Mouse (Mus musculus) forebrain, embryonic 11.5 days (tissue): Measurements from ENCODE around the gene Cc2d1b. TPM values are rescaled to one million over a fixed set of nuclear protein-coding genes. Genes with fewer than 3 reads are reported as not detected.

Experiments
- ATAC-seq: fragments of 200-750 bp; cut with Nextera tagmentation; replicated peaks from 2 replicates; pipeline ENCODE4 v1.8.0; 2017; ENCODE audit warnings: moderate TSS enrichment; ENCODE audit not compliant: low FRiP score
- DNase-seq: peaks from one replicate; pipeline ENCODE4 v3.0.0-alpha.2; 2017; ENCODE audit warnings: low spot score
- H3K27ac ChIP-seq: fragments of 300-500 bp; sonication (generic); 2 replicates; pipeline ENCODE4 v1.5.1; 2014; ENCODE audit warnings: low read depth, low read length
- H3K27me3 ChIP-seq: fragments of 300-500 bp; sonication (generic); 2 replicates; pipeline ENCODE4 v1.6.1; 2014; ENCODE audit warnings: mild to moderate bottlenecking, low read length, mixed read lengths; ENCODE audit not compliant: control insufficient read depth, insufficient read depth
- H3K36me3 ChIP-seq: fragments of 300-500 bp; sonication (generic); 2 replicates; pipeline ENCODE4 v1.6.1; 2014; ENCODE audit warnings: mild to moderate bottlenecking, low read length, moderate library complexity, mixed read lengths; ENCODE audit not compliant: control insufficient read depth, insufficient read depth
- H3K4me1 ChIP-seq: fragments of 300-500 bp; sonication (generic); replicated peaks from 2 replicates; pipeline ENCODE4 v1.6.1; 2014; ENCODE audit warnings: low read length, mixed read lengths; ENCODE audit not compliant: control insufficient read depth, insufficient read depth
- H3K4me2 ChIP-seq: fragments of 300-500 bp; sonication (generic); 2 replicates; pipeline ENCODE4 v1.6.1; 2014; ENCODE audit warnings: low read depth, mild to moderate bottlenecking, low read length, moderate library complexity, mixed read lengths; ENCODE audit not compliant: severe bottlenecking
- H3K4me3 ChIP-seq: fragments of 300-500 bp; sonication (generic); 2 replicates; pipeline ENCODE4 v1.5.1; 2014; ENCODE audit warnings: low read depth, low read length
- H3K9ac ChIP-seq: fragments of 300-500 bp; sonication (generic); 2 replicates; pipeline ENCODE4 v1.6.1; 2014; ENCODE audit warnings: low read length
- H3K9me3 ChIP-seq: fragments of 300-500 bp; sonication (generic); 2 replicates; pipeline ENCODE4 v1.6.1; 2016; ENCODE audit warnings: low read length, mixed read lengths; ENCODE audit not compliant: control insufficient read depth
- WGBS: fragments of 180-500 bp; shearing (Covaris S2); extraction: QIAGEN DNeasy Blood & Tissue Kit; methylation state at CpG from one replicate; pipeline ENCODE4 v1.1.7; 2014; 5-methylcytosine and 5-hydroxymethylcytosine counted together
- polyA plus RNA-seq: library from polyadenylated mRNA; unstranded; fragments of >200 nt; fragmentation: Nextera tagmentation; extraction: Ambion mirVana; gene quantifications from 2 replicates; pipeline ENCODE4 v1.2.1, GENCODE M21; 2014

The Cc2d1b gene
- polyA plus RNA-seq, 1 experiment from 2014 or later: 26.8 TPM

- no peak for DNase-seq
- Histone ChIP-seq H3K4me3 (no peak overlapping the region), H3K27ac (no peak overlapping the region), H3K9me3 (no peaks in the 10 kb centered on the region), H3K4me2 (no peak overlapping the region), H3K27me3 (no peaks in the 10 kb centered on the region), H3K36me3 (peaks cover 2% of the 10 kb centered on the region; the same call in 1 of the 2 replicates), H3K4me1 (no peaks in the 10 kb centered on the region), H3K9ac (no peak overlapping the region)
- 90% methylated on average over 3 of the region's 3 CpGs for WGBS
- ATAC-seq: no peak
Measured at GRCm38 (mm10) chr4:108608651-108609050, 11.1 kb upstream of the Cc2d1b start.

DNA sequence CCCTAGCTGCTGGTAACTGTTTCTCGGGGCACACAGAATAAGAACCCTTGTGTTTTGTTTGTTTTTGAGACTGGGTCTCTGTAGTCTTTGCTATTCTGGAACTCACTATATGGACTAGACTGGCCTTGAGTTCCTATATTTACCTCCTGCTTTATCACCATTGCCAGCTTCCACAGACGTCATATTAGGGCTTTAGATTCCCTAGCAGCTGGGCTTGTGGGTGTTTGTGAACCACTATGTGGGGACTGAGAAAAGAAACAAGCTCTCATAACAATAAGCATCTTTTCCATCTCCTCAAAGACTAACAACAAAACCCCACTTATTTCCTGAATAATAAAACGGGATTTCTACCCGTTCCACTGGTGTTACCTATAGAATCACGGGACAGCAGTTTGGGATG, 8.8 kb upstream of the Cc2d1b start:
- Histone ChIP-seq H3K9me3 (no peaks in the 10 kb centered on the region), H3K27me3 (no peaks in the 10 kb centered on the region), H3K4me1 (no peaks in the 10 kb centered on the region), H3K9ac (no peak overlapping the region), H3K36me3 (no peaks in the 10 kb centered on the region), H3K4me2 (no peak overlapping the region), H3K4me3 (no peak overlapping the region), H3K27ac (no peak overlapping the region)
- WGBS: 94% methylated on average over 5 of the region's 5 CpGs
- ATAC-seq (no peak), DNase-seq (no peak)

DNA sequence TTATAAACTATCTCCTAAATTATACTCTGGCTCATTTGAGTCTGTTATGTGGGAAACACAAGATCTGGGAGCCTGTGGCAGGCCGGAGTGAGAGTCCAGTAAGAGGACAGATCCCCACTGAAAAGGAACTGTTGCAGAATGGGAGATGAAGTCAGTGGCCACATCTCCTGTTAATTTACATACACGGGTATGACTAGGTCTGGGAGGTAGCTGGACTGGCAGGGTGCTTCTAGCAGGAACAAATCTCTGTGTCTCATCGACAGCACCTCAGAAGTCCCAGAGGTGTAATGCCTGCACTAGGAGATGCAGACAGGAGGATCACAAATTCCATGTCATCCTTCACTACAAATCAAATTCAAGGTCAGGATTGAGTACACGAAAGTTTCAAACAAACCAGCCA, 1.2 kb upstream of the Cc2d1b start:
- no peak overlapping the region for H3K4me2 ChIP-seq
- ATAC-seq (no peak), DNase-seq (no peak)
- H3K36me3 ChIP-seq: no peaks in the 10 kb centered on the region
- H3K27ac ChIP-seq: no peak overlapping the region
- no peaks in the 10 kb centered on the region for H3K9me3 ChIP-seq
- H3K4me1 ChIP-seq: peaks cover 7% of the 10 kb centered on the region; the same call in 1 of the 2 replicates
- 75% methylated on average over 4 of the region's 4 CpGs for WGBS
- no peak overlapping the region; the same call in 1 of the 2 replicates for H3K9ac ChIP-seq
- H3K27me3 ChIP-seq: no peaks in the 10 kb centered on the region
- peak overlapping the region; percentile 78; the same call in 1 of the 2 replicates for H3K4me3 ChIP-seq

DNA sequence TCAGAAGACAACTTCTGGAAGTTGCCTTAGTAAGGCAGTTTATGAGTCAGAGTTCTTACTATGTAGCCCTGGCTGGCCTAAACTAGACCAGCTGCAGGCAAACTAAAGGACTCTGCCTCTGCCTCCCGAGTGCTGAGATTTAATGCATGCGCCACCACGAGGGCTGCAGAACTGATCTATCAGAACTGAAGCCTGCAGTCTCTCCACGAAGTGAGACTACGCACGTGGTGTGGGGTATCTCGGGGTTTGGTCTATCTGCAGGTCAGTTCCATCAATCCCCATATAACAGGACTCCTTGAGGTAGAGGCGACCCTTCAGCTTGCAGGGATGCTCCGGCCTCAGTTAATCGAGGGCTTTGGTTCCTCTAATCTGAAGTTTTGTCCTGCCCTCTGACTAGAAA, 575 bp upstream of the Cc2d1b start:
- 3% methylated on average over 10 of the region's 10 CpGs for WGBS
- DNase-seq: peak; percentile 54

DNA sequence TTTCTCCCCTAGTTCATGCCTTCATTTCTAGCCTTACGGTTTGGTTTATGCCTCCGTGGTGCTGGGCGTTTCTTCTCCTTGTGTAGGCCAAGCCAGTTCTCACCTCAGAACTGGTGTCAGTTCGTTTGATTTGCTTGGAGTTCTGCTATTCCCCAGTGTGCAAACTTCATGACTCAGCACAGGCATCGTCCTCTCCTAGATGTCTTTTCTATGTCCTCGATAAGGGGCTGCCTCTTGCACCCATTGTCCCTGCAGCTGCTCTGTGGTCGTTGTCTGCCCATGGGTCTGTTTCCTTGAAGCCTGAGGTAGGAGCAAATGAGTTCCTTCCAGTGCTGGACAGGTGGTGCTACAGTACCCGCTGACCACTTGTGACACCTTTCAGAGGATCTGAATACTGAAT, 796 bp downstream of the Cc2d1b start:
- Histone ChIP-seq H3K4me2 (peak overlapping the region; percentile 82), H3K27me3 (no peaks in the 10 kb centered on the region), H3K27ac (no peak overlapping the region), H3K4me1 (peaks cover 7% of the 10 kb centered on the region; the same call in 1 of the 2 replicates), H3K9ac (peak overlapping the region; percentile 93), H3K36me3 (no peaks in the 10 kb centered on the region), H3K9me3 (no peaks in the 10 kb centered on the region), H3K4me3 (peak overlapping the region; percentile 78)
- ATAC-seq (peak; percentile 8), DNase-seq (no peak)
- WGBS: 24% methylated on average over 8 of the region's 8 CpGs

More for the DNA sequence above, 575 bp upstream of the Cc2d1b start:
- peak overlapping the region; percentile 78 for H3K4me3 ChIP-seq
- no peaks in the 10 kb centered on the region for H3K36me3 ChIP-seq
- H3K27ac ChIP-seq: no peak overlapping the region
- peak overlapping the region; percentile 93 for H3K9ac ChIP-seq
- H3K9me3 ChIP-seq: no peaks in the 10 kb centered on the region
- H3K4me2 ChIP-seq: peak overlapping the region; percentile 82
- peaks cover 7% of the 10 kb centered on the region; the same call in 1 of the 2 replicates for H3K4me1 ChIP-seq
- no peaks in the 10 kb centered on the region for H3K27me3 ChIP-seq
- ATAC-seq: peak; percentile 48

- Histone ChIP-seq H3K9ac (no peak overlapping the region), H3K27me3 (no peaks in the 10 kb centered on the region), H3K4me1 (peaks cover 7% of the 10 kb centered on the region; the same call in 1 of the 2 replicates), H3K36me3 (no peaks in the 10 kb centered on the region; the same call in 1 of the 2 replicates), H3K27ac (no peak overlapping the region), H3K4me3 (no peak overlapping the region), H3K4me2 (no peak overlapping the region), H3K9me3 (no peaks in the 10 kb centered on the region)
- no peak for ATAC-seq
- WGBS: 90% methylated on average over 6 of the region's 6 CpGs
- DNase-seq: peak; percentile 52
Measured at GRCm38 (mm10) chr4:108621504-108621903, 1.8 kb downstream of the Cc2d1b start.

DNA sequence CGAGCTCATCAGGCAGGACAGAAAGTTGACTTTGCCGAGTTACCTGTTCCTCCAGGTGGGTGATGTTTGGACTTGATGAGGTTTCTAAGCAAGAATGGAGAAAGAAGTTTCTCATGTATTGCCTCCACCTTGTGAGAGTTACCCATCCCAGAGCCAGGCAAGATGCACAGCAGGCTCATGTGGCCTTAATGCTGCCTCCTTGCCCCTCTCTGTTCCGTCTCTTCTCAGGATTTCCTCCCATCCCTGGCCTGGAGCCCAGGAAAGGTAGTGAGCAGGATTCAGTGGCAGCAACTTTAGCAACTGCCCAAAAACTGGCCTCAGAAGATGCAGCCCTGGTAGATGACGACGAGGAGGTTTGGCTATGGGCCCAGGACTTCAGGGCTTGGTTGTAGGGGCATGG, 7.3 kb downstream of the Cc2d1b start:
- no peak overlapping the region for H3K9ac ChIP-seq
- no peaks in the 10 kb centered on the region for H3K4me1 ChIP-seq
- no peaks in the 10 kb centered on the region for H3K27me3 ChIP-seq
- H3K9me3 ChIP-seq: no peaks in the 10 kb centered on the region
- H3K4me3 ChIP-seq: no peak overlapping the region
- no peak overlapping the region for H3K4me2 ChIP-seq
- H3K27ac ChIP-seq: no peak overlapping the region
- peak; percentile 27 for DNase-seq
- peaks cover 3% of the 10 kb centered on the region; the same call in 1 of the 2 replicates for H3K36me3 ChIP-seq
- no peak for ATAC-seq
- WGBS: 92% methylated on average over 5 of the region's 5 CpGs

DNA sequence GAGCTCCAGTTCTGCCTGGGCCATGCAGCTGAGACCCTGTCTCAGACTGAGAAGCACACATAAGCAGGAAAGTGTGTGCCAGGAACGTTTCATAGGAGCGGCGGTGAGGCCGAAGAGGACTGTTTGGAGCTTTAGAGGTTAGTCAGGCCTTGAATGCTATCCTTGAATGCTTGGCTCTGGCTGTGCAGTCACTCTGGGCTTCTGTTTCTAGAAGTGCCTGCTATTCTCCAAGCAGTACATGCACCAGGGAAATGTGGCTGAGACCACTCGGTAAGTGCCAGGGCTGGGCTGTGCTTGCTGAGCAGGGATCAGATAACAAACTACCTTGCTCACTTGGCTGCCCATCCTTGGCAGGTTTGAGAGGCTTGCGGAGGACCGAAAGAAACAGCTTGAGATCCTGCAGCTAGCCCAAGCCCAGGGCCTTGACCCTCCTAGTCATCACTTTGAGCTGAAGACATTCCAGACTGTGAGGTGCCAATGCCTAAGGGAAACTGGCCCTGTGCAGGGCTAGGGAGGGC, 9.7 kb downstream of the Cc2d1b start:
- no peak for DNase-seq
- no peak for ATAC-seq
- no peaks in the 10 kb centered on the region for H3K9me3 ChIP-seq
- 94% methylated on average over 7 of the region's 7 CpGs for WGBS
- no peaks in the 10 kb centered on the region for H3K4me1 ChIP-seq
- H3K4me3 ChIP-seq: no peak overlapping the region
- no peak overlapping the region for H3K9ac ChIP-seq
- H3K36me3 ChIP-seq: peaks cover 3% of the 10 kb centered on the region; the same call in 1 of the 2 replicates
- no peak overlapping the region for H3K4me2 ChIP-seq
- H3K27me3 ChIP-seq: no peaks in the 10 kb centered on the region
- no peak overlapping the region for H3K27ac ChIP-seq

DNA sequence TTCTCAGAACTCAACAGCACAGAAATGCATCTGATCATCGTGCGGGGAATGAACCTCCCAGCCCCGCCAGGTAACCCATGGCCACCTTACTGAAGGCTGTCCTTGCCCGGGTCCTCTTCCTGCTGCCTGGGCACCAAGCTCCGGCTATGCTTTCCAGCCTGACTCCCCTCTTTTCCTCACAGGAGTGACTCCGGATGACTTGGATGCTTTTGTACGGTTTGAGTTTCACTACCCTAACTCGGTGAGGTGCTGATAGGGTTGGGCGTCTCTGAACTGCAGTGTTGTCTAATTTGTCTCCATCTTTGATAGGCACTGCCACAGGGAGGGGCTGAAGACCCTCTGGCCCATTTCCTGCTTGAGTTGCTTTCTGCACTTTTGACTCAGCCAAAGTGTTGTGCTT, 10.4 kb downstream of the Cc2d1b start:
- Histone ChIP-seq H3K36me3 (peaks cover 3% of the 10 kb centered on the region; the same call in 1 of the 2 replicates), H3K27ac (no peak overlapping the region), H3K4me2 (no peak overlapping the region), H3K27me3 (no peaks in the 10 kb centered on the region), H3K4me1 (no peaks in the 10 kb centered on the region; the same call in 1 of the 2 replicates), H3K9me3 (no peaks in the 10 kb centered on the region), H3K9ac (no peak overlapping the region), H3K4me3 (no peak overlapping the region)
- ATAC-seq: no peak
- peak; percentile 33 for DNase-seq
- WGBS: 92% methylated on average over 9 of the region's 9 CpGs
